Mouse (Mus musculus): Measurements from ENCODE around the gene Ssr1. TPM values are rescaled to one million over a fixed set of nuclear protein-coding genes. Genes with fewer than 3 reads are reported as not detected.

The Ssr1 gene
- polyA plus RNA-seq, 1 experiment = 150 TPM

- TF ChIP-seq POLR2A (IDR thresholded peaks at IDR 0.05; ENCODE audit: insufficient read depth, low read length) = no peak
- TF ChIP-seq CTCF (IDR thresholded peaks at IDR 0.05; ENCODE audit: low read depth, low read length) = no peak
- TF ChIP-seq EP300 (IDR thresholded peaks at IDR 0.05; ENCODE audit: insufficient read depth, low read depth, low read length) = no peak
- H3K27ac ChIP-seq (ENCODE audit: insufficient read depth, low read length) = no peak overlapping the region
- no peak overlapping the region for H3K9ac ChIP-seq (ENCODE audit: low read depth, poor library complexity, severe bottlenecking)
These were observed 31.5 kb downstream of the Ssr1 start for GRCm38 (mm10) chr13:37962541-37962940.

GRCm38 (mm10) chr13:37959936-37960335, 34.1 kb downstream of the Ssr1 start:
- Histone ChIP-seq H3K4me1 (ENCODE audit: control insufficient read depth, insufficient read depth, low read length) (no peaks in the 10 kb centered on the region), H3K9ac (ENCODE audit: low read depth, poor library complexity, severe bottlenecking) (no peak overlapping the region), H3K27me3 (ENCODE audit: control insufficient read depth, insufficient read depth, low read length, poor library complexity, severe bottlenecking) (no peaks in the 10 kb centered on the region), H3K36me3 (ENCODE audit: control insufficient read depth, insufficient read depth, low read length, poor library complexity, severe bottlenecking) (no peaks in the 10 kb centered on the region), H3K9me3 (replicated peaks; ENCODE audit: control insufficient read depth, insufficient read depth, low read length, poor library complexity, severe bottlenecking) (no peaks in the 10 kb centered on the region), H3K27ac (ENCODE audit: insufficient read depth, low read length) (no peak overlapping the region), H3K4me3 (ENCODE audit: low read depth, low read length) (no peak overlapping the region)
- TF ChIP-seq POLR2A (IDR thresholded peaks at IDR 0.05; ENCODE audit: insufficient read depth, low read length) (no peak), CTCF (IDR thresholded peaks at IDR 0.05; ENCODE audit: low read depth, low read length) (no peak), EP300 (IDR thresholded peaks at IDR 0.05; ENCODE audit: insufficient read depth, low read depth, low read length) (no peak)

More at GRCm38 (mm10) chr13:37962541-37962940, 31.5 kb downstream of the Ssr1 start:
- H3K4me3 ChIP-seq (ENCODE audit: low read depth, low read length) = no peak overlapping the region
- H3K27me3 ChIP-seq (ENCODE audit: control insufficient read depth, insufficient read depth, low read length, poor library complexity, severe bottlenecking) = no peaks in the 10 kb centered on the region
- no peaks in the 10 kb centered on the region for H3K36me3 ChIP-seq (ENCODE audit: control insufficient read depth, insufficient read depth, low read length, poor library complexity, severe bottlenecking)
- peaks cover 7% of the 10 kb centered on the region for H3K4me1 ChIP-seq (ENCODE audit: control insufficient read depth, insufficient read depth, low read length)
- H3K9me3 ChIP-seq (replicated peaks; ENCODE audit: control insufficient read depth, insufficient read depth, low read length, poor library complexity, severe bottlenecking) = no peaks in the 10 kb centered on the region

- Histone ChIP-seq H3K4me3 (ENCODE audit: low read depth, low read length) (no peak overlapping the region), H3K36me3 (ENCODE audit: control insufficient read depth, insufficient read depth, low read length, poor library complexity, severe bottlenecking) (no peaks in the 10 kb centered on the region), H3K27ac (ENCODE audit: insufficient read depth, low read length) (no peak overlapping the region), H3K9me3 (replicated peaks; ENCODE audit: control insufficient read depth, insufficient read depth, low read length, poor library complexity, severe bottlenecking) (no peaks in the 10 kb centered on the region), H3K9ac (ENCODE audit: low read depth, poor library complexity, severe bottlenecking) (no peak overlapping the region), H3K27me3 (ENCODE audit: control insufficient read depth, insufficient read depth, low read length, poor library complexity, severe bottlenecking) (no peaks in the 10 kb centered on the region), H3K4me1 (ENCODE audit: control insufficient read depth, insufficient read depth, low read length) (no peaks in the 10 kb centered on the region)
- TF ChIP-seq CTCF (IDR thresholded peaks at IDR 0.05; ENCODE audit: low read depth, low read length) (no peak), EP300 (IDR thresholded peaks at IDR 0.05; ENCODE audit: insufficient read depth, low read depth, low read length) (no peak), POLR2A (IDR thresholded peaks at IDR 0.05; ENCODE audit: insufficient read depth, low read length) (no peak)
These were observed 34.6 kb downstream of the Ssr1 start for GRCm38 (mm10) chr13:37959239-37959907.

- Histone ChIP-seq H3K9me3 (replicated peaks; ENCODE audit: control insufficient read depth, insufficient read depth, low read length, poor library complexity, severe bottlenecking) (no peaks in the 10 kb centered on the region), H3K4me3 (ENCODE audit: low read depth, low read length) (no peak overlapping the region), H3K4me1 (ENCODE audit: control insufficient read depth, insufficient read depth, low read length) (no peaks in the 10 kb centered on the region), H3K36me3 (ENCODE audit: control insufficient read depth, insufficient read depth, low read length, poor library complexity, severe bottlenecking) (no peaks in the 10 kb centered on the region), H3K27me3 (ENCODE audit: control insufficient read depth, insufficient read depth, low read length, poor library complexity, severe bottlenecking) (no peaks in the 10 kb centered on the region), H3K27ac (ENCODE audit: insufficient read depth, low read length) (no peak overlapping the region), H3K9ac (ENCODE audit: low read depth, poor library complexity, severe bottlenecking) (no peak overlapping the region)
- no peak for TF ChIP-seq POLR2A (IDR thresholded peaks at IDR 0.05; ENCODE audit: insufficient read depth, low read length)
- no peak for TF ChIP-seq CTCF (IDR thresholded peaks at IDR 0.05; ENCODE audit: low read depth, low read length)
- TF ChIP-seq EP300 (IDR thresholded peaks at IDR 0.05; ENCODE audit: insufficient read depth, low read depth, low read length) = no peak
These were observed 35.3 kb downstream of the Ssr1 start for GRCm38 (mm10) chr13:37958498-37959238.

- Histone ChIP-seq H3K27me3 (ENCODE audit: control insufficient read depth, insufficient read depth, low read length, poor library complexity, severe bottlenecking) (no peaks in the 10 kb centered on the region), H3K36me3 (ENCODE audit: control insufficient read depth, insufficient read depth, low read length, poor library complexity, severe bottlenecking) (no peaks in the 10 kb centered on the region), H3K9ac (ENCODE audit: low read depth, poor library complexity, severe bottlenecking) (no peak overlapping the region), H3K4me3 (ENCODE audit: low read depth, low read length) (no peak overlapping the region), H3K9me3 (replicated peaks; ENCODE audit: control insufficient read depth, insufficient read depth, low read length, poor library complexity, severe bottlenecking) (peaks cover 5% of the 10 kb centered on the region), H3K27ac (ENCODE audit: insufficient read depth, low read length) (no peak overlapping the region), H3K4me1 (ENCODE audit: control insufficient read depth, insufficient read depth, low read length) (no peaks in the 10 kb centered on the region)
- TF ChIP-seq EP300 (IDR thresholded peaks at IDR 0.05; ENCODE audit: insufficient read depth, low read depth, low read length) (no peak), CTCF (IDR thresholded peaks at IDR 0.05; ENCODE audit: low read depth, low read length) (no peak), POLR2A (IDR thresholded peaks at IDR 0.05; ENCODE audit: insufficient read depth, low read length) (no peak)
These were observed 39.7 kb downstream of the Ssr1 start for GRCm38 (mm10) chr13:37954318-37954717.

GRCm38 (mm10) chr13:37952981-37953380, 41.0 kb downstream of the Ssr1 start:
- 0 out of 2 replicates have a peak, but pooled peaks cover 8% of the 10 kb centered on the region for H3K36me3 ChIP-seq (ENCODE audit: control insufficient read depth, insufficient read depth, low read length, poor library complexity, severe bottlenecking)
- no peak overlapping the region for H3K9ac ChIP-seq (ENCODE audit: low read depth, poor library complexity, severe bottlenecking)
- H3K27me3 ChIP-seq (ENCODE audit: control insufficient read depth, insufficient read depth, low read length, poor library complexity, severe bottlenecking) = no peaks in the 10 kb centered on the region
- TF ChIP-seq CTCF (IDR thresholded peaks at IDR 0.05; ENCODE audit: low read depth, low read length) (no peak), EP300 (IDR thresholded peaks at IDR 0.05; ENCODE audit: insufficient read depth, low read depth, low read length) (no peak), POLR2A (IDR thresholded peaks at IDR 0.05; ENCODE audit: insufficient read depth, low read length) (no peak)
- no peaks in the 10 kb centered on the region for H3K4me1 ChIP-seq (ENCODE audit: control insufficient read depth, insufficient read depth, low read length)
- no peak overlapping the region for H3K27ac ChIP-seq (ENCODE audit: insufficient read depth, low read length)
- H3K4me3 ChIP-seq (ENCODE audit: low read depth, low read length) = no peak overlapping the region
- peaks cover 19% of the 10 kb centered on the region for H3K9me3 ChIP-seq (replicated peaks; ENCODE audit: control insufficient read depth, insufficient read depth, low read length, poor library complexity, severe bottlenecking)

Data from ES-Bruce4 (cell line).